Mouse (Mus musculus) olfactory bulb, adult 2 months (tissue): Measurements from ENCODE around the gene Hmgb1. TPM values are rescaled to one million over a fixed set of nuclear protein-coding genes. Genes with fewer than 3 reads are reported as not detected.
A peak's percentile ranks its signal among the peaks of the same experiment; 100 is the strongest.

Experiments
- H3K27ac ChIP-seq: fragments of 200-500 bp; 2 replicates; pipeline ENCODE4 v1.5.1; 2012; ENCODE audit warnings: low read depth, low read length; ENCODE audit not compliant: insufficient read depth
- H3K4me1 ChIP-seq: fragments of 200-500 bp; 2 replicates; pipeline ENCODE4 v1.6.1; 2012; ENCODE audit warnings: low read length; ENCODE audit not compliant: control insufficient read depth, insufficient read depth
- H3K4me3 ChIP-seq: fragments of 200-500 bp; 2 replicates; pipeline ENCODE4 v1.5.1; 2012; ENCODE audit warnings: mild to moderate bottlenecking, low read depth, low read length, moderate library complexity; ENCODE audit not compliant: insufficient read depth
- CTCF ChIP-seq: fragments of 200-500 bp; IDR thresholded peaks from 2 replicates; pipeline ENCODE4 v1.5.1; 2012; ENCODE audit warnings: low read depth, mild to moderate bottlenecking, low read length, moderate library complexity; ENCODE audit not compliant: insufficient read depth
- POLR2A ChIP-seq: fragments of 200-500 bp; IDR thresholded peaks from 2 replicates; pipeline ENCODE4 v1.6.1; 2012; ENCODE audit warnings: mild to moderate bottlenecking, low read depth, low read length, moderate library complexity; ENCODE audit not compliant: insufficient read depth
- WGBS: fragments of 180-500 bp; shearing (Covaris S2); methylation state at CpG from one replicate; pipeline ENCODE4 v1.1.7; 2018; 5-methylcytosine and 5-hydroxymethylcytosine counted together
- polyA plus RNA-seq: library from polyadenylated mRNA; stranded (reverse); fragments of >200 nt; gene quantifications from 2 replicates; pipeline ENCODE4 v1.2.4, GENCODE M21; 2012; ENCODE audit warnings: low replicate concordance; ENCODE audit not compliant: missing spikeins, insufficient read depth, insufficient read length

Gene Hmgb1
- polyA plus RNA-seq, 1 experiment: 501 TPM

GRCm38 (mm10) chr5:149164881-149165280, 19.4 kb downstream of the Hmgb1 start:
- 79% methylated on average over 7 of the region's 7 CpGs for WGBS
- TF ChIP-seq POLR2A (no peak), CTCF (no peak)

GRCm38 (mm10) chr5:149162890-149163289, 21.4 kb downstream of the Hmgb1 start:
- H3K27ac ChIP-seq: no peak overlapping the region
- H3K4me3 ChIP-seq: no peak overlapping the region
- no peaks in the 10 kb centered on the region for H3K4me1 ChIP-seq
- TF ChIP-seq CTCF (no peak), POLR2A (no peak)
- 72% methylated on average over 7 of the region's 7 CpGs for WGBS

More at GRCm38 (mm10) chr5:149164881-149165280, 19.4 kb downstream of the Hmgb1 start:
- no peak overlapping the region for H3K27ac ChIP-seq
- no peak overlapping the region for H3K4me3 ChIP-seq
- H3K4me1 ChIP-seq: no peaks in the 10 kb centered on the region

GRCm38 (mm10) chr5:149160469-149160868, 23.8 kb downstream of the Hmgb1 start:
- 85% methylated on average over 4 of the region's 4 CpGs for WGBS
- H3K27ac ChIP-seq: no peak overlapping the region

GRCm38 (mm10) chr5:149159021-149159420, 25.3 kb downstream of the Hmgb1 start:
- TF ChIP-seq CTCF (no peak), POLR2A (no peak)
- no peaks in the 10 kb centered on the region for H3K4me1 ChIP-seq
- no peak overlapping the region for H3K4me3 ChIP-seq
- 96% methylated on average over 6 of the region's 6 CpGs for WGBS
- H3K27ac ChIP-seq: no peak overlapping the region

More at GRCm38 (mm10) chr5:149160469-149160868, 23.8 kb downstream of the Hmgb1 start:
- Histone ChIP-seq H3K4me1 (no peaks in the 10 kb centered on the region), H3K4me3 (no peak overlapping the region)
- no peak for TF ChIP-seq POLR2A
- TF ChIP-seq CTCF: no peak

- Histone ChIP-seq H3K27ac (no peak overlapping the region), H3K4me3 (no peak overlapping the region), H3K4me1 (peaks cover 9% of the 10 kb centered on the region)
- no peak for TF ChIP-seq CTCF
- no peak for TF ChIP-seq POLR2A
- 93% methylated on average over 18 of the region's 18 CpGs for WGBS
Observed at GRCm38 (mm10) chr5:149156886-149157563, 27.3 kb downstream of the Hmgb1 start.

- WGBS: 22% methylated on average over 12 of the region's 12 CpGs
- Histone ChIP-seq H3K27ac (peak overlapping the region; percentile 84), H3K4me1 (peaks cover 14% of the 10 kb centered on the region), H3K4me3 (peak overlapping the region; percentile 13; the same call in 1 of the 2 replicates)
- TF ChIP-seq POLR2A: no peak
- TF ChIP-seq CTCF: no peak
Observed at GRCm38 (mm10) chr5:149152774-149153155, 31.5 kb downstream of the Hmgb1 start.

GRCm38 (mm10) chr5:149152063-149152773, 32.1 kb downstream of the Hmgb1 start:
- WGBS: 25% methylated on average over 13 of the region's 13 CpGs
- H3K27ac ChIP-seq: peak overlapping the region; percentile 84
- H3K4me1 ChIP-seq: peaks cover 14% of the 10 kb centered on the region
- no peak for TF ChIP-seq CTCF
- H3K4me3 ChIP-seq: 0 out of 2 replicates have a peak overlapping the region, but pooled peaks have one; percentile 13

GRCm38 (mm10) chr5:149150882-149151281, 33.4 kb downstream of the Hmgb1 start:
- peaks cover 14% of the 10 kb centered on the region for H3K4me1 ChIP-seq
- WGBS: 95% methylated on average over 3 of the region's 3 CpGs
- TF ChIP-seq POLR2A (no peak), CTCF (no peak)
- H3K4me3 ChIP-seq: no peak overlapping the region
- no peak overlapping the region for H3K27ac ChIP-seq

GRCm38 (mm10) chr5:149147386-149148000, 36.8 kb downstream of the Hmgb1 start:
- Histone ChIP-seq H3K4me1 (peaks cover 20% of the 10 kb centered on the region), H3K4me3 (no peak overlapping the region), H3K27ac (no peak overlapping the region)
- no peak for TF ChIP-seq CTCF
- TF ChIP-seq POLR2A: no peak
- 90% methylated on average over 8 of the region's 8 CpGs for WGBS
